ENCODE assay signal across 20 mouse cellular contexts in genomic region chr8:79984946-79985345, GRCm38 (mm10).
"Had no signal": no experiment of that assay in that cellular context is flagged by ENCODE, and none has a peak within 500 bp of the region (broad histone marks: within the 10 kb centered on the region; RNA-seq: fewer than 3 reads in every experiment).

No protein-coding gene starts in this region.

- H3K4me3 ChIP-seq: layer of hippocampus, adult 2 months; left cerebral cortex, adult 2 months; liver, embryonic 13.5 days; myocyte; neural tube, embryonic 13.5 days had no signal

- H3K4me1 ChIP-seq: liver, embryonic 13.5 days; neural tube, embryonic 13.5 days had no signal

- H3K36me3 ChIP-seq: liver, embryonic 13.5 days; neural tube, embryonic 13.5 days had no signal

- ATAC-seq: intestine, postnatal 0 days; lung, postnatal 0 days; midbrain, embryonic 16.5 days had no signal

- DNase-seq: kidney, adult 2 months; kidney, postnatal 25 days; layer of hippocampus, adult 9-11 months; layer of hippocampus, postnatal 36 days; liver, embryonic 13.5 days; lung, embryonic 14.5 days; right cerebral cortex, postnatal 25 days; thymus, adult 2 months; thymus, postnatal 14 days; thymus, postnatal 4 days had no signal

- H3K4me2 ChIP-seq: liver, embryonic 13.5 days; lung, embryonic 14.5 days; neural tube, embryonic 13.5 days had no signal

- H3K27ac ChIP-seq: kidney, postnatal 0 days; layer of hippocampus, adult 2 months; left cerebral cortex, adult 2 months; liver, embryonic 13.5 days; macrophage; neural tube, embryonic 13.5 days; stomach, postnatal 0 days had no signal

- H3K9ac ChIP-seq: liver, embryonic 13.5 days; lung, embryonic 14.5 days; neural tube, embryonic 13.5 days had no signal

- H3K9me3 ChIP-seq: liver, embryonic 13.5 days; neural tube, embryonic 13.5 days had no signal

- H3K27me3 ChIP-seq: liver, embryonic 13.5 days; neural tube, embryonic 13.5 days had no signal
